Mouse (Mus musculus) small intestine, adult 2 months (tissue): ENCODE measurements around the gene Scn3b. TPM values are rescaled to one million over a fixed set of nuclear protein-coding genes. Genes with fewer than 3 reads are reported as not detected.

Source experiments
- H3K27ac ChIP-seq: fragments of 200-500 bp; 2 replicates; pipeline ENCODE4 v1.5.1; 2012; ENCODE audit warnings: low read depth, low read length, control low read depth, inconsistent platforms; ENCODE audit not compliant: insufficient read depth
- H3K27me3 ChIP-seq: fragments of 200-500 bp; 2 replicates; pipeline ENCODE4 v1.6.1; 2012; ENCODE audit warnings: mild to moderate bottlenecking, moderate library complexity, low read length, inconsistent platforms; ENCODE audit not compliant: control insufficient read depth, insufficient read depth
- H3K36me3 ChIP-seq: fragments of 200-500 bp; 2 replicates; pipeline ENCODE4 v1.6.1; 2012; ENCODE audit warnings: mild to moderate bottlenecking, low read length, control low read depth, inconsistent platforms; ENCODE audit not compliant: control insufficient read depth, insufficient read depth
- H3K4me1 ChIP-seq: fragments of 200-500 bp; 2 replicates; pipeline ENCODE4 v1.6.1; 2012; ENCODE audit warnings: low read length, inconsistent platforms, mixed read lengths; ENCODE audit not compliant: control insufficient read depth, insufficient read depth, insufficient read length
- H3K4me3 ChIP-seq: fragments of 200-500 bp; 2 replicates; pipeline ENCODE4 v1.5.1; 2012; ENCODE audit warnings: low read depth, mild to moderate bottlenecking, control low read depth, inconsistent platforms, low read length, moderate library complexity
- CTCF ChIP-seq: fragments of 200-500 bp; IDR thresholded peaks from 2 replicates; pipeline ENCODE4 v1.5.1; 2012; ENCODE audit warnings: low read depth, mild to moderate bottlenecking, control low read depth, inconsistent platforms, low read length, moderate library complexity, mixed read lengths; ENCODE audit not compliant: insufficient replicate concordance, insufficient read length; ENCODE audit errors: extremely low read depth
- POLR2A ChIP-seq: fragments of 200-500 bp; IDR thresholded peaks from 2 replicates; pipeline ENCODE4 v1.6.1; 2012; ENCODE audit warnings: low read depth, mild to moderate bottlenecking, control low read depth, inconsistent platforms, low read length, moderate library complexity
- WGBS: fragments of 180-500 bp; shearing (Covaris S2); methylation state at CpG from one replicate; pipeline ENCODE4 v1.1.7; 2018; 5-methylcytosine and 5-hydroxymethylcytosine counted together
- polyA plus RNA-seq: library from polyadenylated mRNA; depleted of rRNA; stranded (reverse); fragments of >200 nt; gene quantifications from 2 replicates; pipeline ENCODE4 v1.2.3, GENCODE M21; 2012; rRNA removed

Gene Scn3b
- polyA plus RNA-seq, result 0.13 and 0.43 TPM in 2 replicates

DNA sequence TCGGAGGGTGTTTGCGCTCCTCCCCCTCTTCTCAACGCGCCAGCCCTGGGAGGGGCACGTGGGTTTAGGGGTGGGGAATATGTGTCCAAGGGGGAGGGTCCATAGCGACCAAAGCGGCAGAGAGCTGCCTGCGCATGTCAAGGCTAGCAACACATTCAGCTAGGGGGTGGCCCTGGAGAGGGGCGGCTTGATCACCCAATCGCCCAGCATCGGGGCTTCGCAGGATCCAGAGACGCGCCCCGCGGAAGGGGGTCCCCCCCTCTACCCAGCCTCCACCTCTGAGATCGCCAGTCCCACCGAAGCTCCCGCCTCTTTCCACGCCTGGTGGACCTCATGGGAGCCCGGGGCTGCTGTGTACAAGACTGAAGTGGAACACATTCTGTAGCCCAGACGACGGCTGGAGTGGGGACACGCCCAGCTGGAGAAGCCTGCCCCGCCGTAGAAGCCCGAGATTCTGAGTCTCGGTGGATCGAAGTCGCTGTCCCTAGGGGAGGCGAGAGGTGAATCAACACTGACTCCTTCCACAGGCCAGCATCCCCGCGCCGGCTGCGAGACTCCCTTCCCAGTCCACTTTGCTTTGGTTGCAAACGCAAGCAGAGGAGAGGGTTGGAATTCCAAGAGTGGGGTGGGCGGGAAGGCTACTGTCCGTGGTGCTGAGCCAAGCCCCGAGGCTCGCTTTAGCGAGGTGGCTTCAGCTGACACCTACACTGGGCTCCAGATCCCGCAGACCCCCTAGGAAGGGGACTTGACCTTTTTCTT, at the start of gene Scn3b:
Gene Scn3b, plus strand, starts transcription at position 115 of the 759 bp plus-strand sequence.
- TF ChIP-seq CTCF (no peak), POLR2A (no peak)
- Histone ChIP-seq H3K27ac (no peak within 1 kb of the TSS), H3K27me3 (peaks cover 17% of the 10 kb centered on the region), H3K4me1 (peaks cover 11% of the 10 kb centered on the region), H3K36me3 (no peaks in the 10 kb centered on the region), H3K4me3 (peak within 1 kb of the TSS; percentile 26)
- WGBS, result 2% methylated on average over 42 of the region's 42 CpGs

DNA sequence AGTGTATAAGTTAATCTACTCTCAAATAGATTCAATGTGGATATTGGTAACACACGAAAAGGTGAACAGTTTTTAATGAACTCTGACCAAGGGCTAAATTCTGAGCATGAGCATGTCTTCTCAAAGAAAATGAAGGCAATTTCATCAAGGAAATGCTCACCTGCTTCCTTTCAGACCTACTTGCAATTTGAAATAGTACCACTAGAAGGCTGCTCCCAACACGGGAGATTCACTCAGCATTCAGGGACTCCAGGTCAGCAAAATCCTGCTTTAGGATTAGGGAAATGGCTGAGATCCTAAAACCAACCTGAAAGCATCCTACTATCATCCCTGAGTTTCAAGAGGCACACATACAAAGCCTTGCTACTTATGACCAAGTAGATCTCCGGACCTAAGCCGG, 44.7 kb upstream of the Scn3b start:
- Histone ChIP-seq H3K4me3 (no peak overlapping the region), H3K27me3 (no peaks in the 10 kb centered on the region), H3K27ac (no peak overlapping the region), H3K4me1 (no peaks in the 10 kb centered on the region), H3K36me3 (no peaks in the 10 kb centered on the region)
- 53% methylated on average over 4 of the region's 4 CpGs for WGBS
- no peak for TF ChIP-seq CTCF
- no peak for TF ChIP-seq POLR2A

DNA sequence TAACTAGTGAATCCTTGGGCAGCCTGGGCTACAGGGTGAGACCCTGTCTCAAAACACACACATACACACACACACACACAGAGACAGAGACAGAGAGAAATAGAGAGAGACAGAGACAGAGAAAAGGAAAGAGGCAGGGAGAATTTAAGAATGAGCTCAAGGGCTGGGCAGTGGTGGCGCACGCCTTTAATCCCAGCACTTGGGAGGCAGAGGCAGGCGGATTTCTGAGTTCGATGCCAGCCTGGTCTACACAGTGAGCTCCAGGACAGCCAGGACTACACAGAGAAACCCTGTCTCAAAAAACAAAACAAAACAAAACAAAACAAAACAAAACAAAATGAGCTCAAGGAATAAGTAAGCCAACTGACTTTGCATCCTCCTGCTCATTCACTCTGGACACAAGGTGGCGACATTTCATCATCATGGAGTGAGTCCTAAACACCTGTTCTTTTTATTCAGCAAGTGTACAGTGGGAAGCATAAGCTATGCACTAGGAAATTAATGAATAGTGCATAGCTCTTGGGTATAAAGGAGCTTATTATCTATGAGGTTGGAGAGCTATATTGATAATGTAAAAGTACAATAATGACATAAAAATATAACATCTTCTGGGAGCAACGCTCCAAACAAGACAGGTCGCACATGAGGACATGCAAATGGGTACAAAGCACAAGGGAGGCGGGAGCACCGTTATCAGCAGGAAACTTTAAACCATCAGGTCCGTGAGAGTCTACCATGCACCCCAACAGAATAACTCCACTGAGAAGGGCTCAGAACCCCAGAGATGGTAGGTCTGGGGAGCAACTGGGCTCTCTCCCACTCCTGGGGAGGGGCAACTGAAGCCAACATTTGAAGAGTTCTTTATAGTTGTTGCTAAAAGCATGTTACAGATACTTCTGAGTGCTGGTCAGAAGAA, 40.9 kb upstream of the Scn3b start:
- H3K4me3 ChIP-seq, result no peak overlapping the region
- WGBS, result 50% methylated on average over 10 of the region's 10 CpGs
- no peak overlapping the region for H3K27ac ChIP-seq
- H3K4me1 ChIP-seq, result no peaks in the 10 kb centered on the region
- TF ChIP-seq CTCF, result no peak
- no peak for TF ChIP-seq POLR2A
- no peaks in the 10 kb centered on the region for H3K27me3 ChIP-seq
- H3K36me3 ChIP-seq, result no peaks in the 10 kb centered on the region

DNA sequence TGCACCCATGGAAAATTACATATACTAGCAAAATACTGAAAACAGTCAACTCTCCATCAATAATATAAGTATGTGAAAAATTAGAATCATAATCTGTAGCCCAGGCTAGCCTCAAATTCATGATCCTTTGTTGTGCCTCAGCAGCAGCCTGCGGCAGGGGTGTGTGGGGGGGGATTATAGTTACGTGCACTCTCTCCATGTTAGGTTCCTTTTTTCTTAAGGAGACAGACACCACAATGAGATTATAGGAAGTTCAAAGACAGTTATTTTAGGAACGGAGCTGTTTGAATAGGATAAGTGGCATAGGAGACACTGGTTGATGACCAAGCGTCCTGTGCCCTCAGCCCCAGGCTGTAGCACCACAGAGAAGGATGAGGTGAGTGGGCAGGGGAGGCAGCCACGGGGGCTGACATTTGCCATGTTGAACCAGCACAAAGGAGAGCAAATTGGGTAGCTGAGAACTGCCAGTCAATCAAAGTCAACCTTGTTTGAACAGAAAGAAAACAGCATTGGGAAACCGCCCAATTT, 40.1 kb upstream of the Scn3b start:
- H3K27ac ChIP-seq, result no peak overlapping the region
- TF ChIP-seq CTCF, result no peak
- no peak for TF ChIP-seq POLR2A
- 64% methylated on average over 6 of the region's 6 CpGs for WGBS
- H3K4me3 ChIP-seq, result no peak overlapping the region
- no peaks in the 10 kb centered on the region for H3K36me3 ChIP-seq
- H3K27me3 ChIP-seq, result no peaks in the 10 kb centered on the region
- H3K4me1 ChIP-seq, result no peaks in the 10 kb centered on the region

DNA sequence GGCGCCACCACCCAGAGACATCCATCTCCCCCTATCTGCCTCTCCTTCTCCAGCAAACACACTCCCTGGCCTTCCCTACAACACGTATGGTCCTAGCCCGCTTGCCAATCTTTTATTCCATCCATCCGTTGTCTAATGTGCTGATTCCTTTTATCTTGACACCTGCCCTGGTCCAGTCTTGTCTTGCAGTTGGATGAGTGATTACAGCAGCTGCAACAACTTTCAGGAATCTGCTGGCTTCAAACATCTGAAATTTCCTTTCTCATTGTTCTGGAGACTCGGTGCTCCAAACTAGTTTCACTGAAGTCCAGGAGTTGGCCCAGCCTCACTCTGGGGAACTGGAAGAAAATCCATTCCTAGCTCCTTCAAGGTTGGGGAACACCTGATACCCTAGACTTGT, 39.5 kb upstream of the Scn3b start:
- no peak for TF ChIP-seq POLR2A
- TF ChIP-seq CTCF, result no peak
- H3K4me1 ChIP-seq, result no peaks in the 10 kb centered on the region
- WGBS, result 66% methylated on average over 5 of the region's 5 CpGs
- H3K27me3 ChIP-seq, result no peaks in the 10 kb centered on the region
- H3K36me3 ChIP-seq, result no peaks in the 10 kb centered on the region
- H3K4me3 ChIP-seq, result no peak overlapping the region
- no peak overlapping the region for H3K27ac ChIP-seq

DNA sequence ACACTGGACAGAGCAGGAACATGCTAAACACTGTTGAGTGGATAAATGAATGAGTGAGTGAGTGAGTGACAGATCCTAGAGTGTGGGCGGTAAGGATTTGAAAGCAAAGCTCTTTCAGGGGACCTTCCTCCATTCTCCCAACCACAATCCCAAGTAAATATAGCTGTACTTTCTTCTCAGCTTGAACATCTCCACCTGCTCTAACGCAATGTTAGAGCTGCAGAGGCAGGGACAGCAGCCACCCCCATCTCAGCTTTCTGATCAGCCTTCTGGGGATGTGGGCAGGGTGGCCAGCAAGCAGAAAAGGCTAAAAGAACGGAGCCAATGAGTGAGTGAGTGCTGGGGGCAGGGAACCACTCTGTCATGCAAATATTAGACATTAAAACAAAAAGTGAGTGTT, 38.0 kb upstream of the Scn3b start:
- WGBS, result 89% methylated on average over 3 of the region's 3 CpGs
- no peak for TF ChIP-seq CTCF
- no peak for TF ChIP-seq POLR2A

DNA sequence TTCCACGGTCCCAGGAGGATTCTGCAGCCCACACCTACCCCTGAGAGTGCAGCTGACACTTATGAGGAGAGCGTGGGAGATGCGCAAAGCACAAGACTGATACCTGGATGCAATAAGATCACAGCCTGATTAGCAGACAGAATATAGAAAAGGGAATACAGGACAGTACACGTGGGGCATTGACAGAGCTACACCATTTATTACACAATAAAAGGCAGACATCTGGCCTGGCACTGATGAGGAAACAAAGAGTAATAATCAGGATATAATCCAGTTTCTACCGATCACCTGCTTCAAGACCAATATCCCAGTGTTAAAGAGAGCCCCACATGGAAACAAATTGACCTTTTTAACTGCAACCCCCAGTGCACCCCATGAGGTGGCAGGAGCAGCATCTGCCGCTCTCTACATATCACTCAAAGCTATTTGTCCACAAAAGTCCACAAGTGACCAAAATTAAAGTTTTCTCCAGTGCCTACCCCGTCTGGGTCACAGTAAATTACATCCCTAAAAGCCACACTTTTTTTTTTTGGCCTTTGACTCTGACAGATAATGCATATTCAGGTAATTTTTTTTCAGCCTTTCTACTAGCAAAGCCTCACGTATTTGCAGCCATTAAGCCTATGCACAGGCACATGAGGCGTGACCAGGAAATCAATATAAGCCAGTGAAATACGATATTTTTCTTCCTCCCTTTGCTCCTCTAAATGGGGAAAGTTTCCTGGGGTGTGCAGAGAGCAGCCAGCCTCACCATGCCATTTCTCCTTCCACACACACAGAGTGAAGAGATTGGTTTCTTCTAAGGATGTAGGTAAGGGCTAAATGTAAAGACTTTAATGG, 34.6 kb upstream of the Scn3b start:
- Histone ChIP-seq H3K36me3 (no peaks in the 10 kb centered on the region), H3K4me1 (no peaks in the 10 kb centered on the region), H3K27ac (no peak overlapping the region), H3K27me3 (no peaks in the 10 kb centered on the region), H3K4me3 (no peak overlapping the region)
- WGBS, result 37% methylated on average over 10 of the region's 10 CpGs
- TF ChIP-seq CTCF, result no peak
- no peak for TF ChIP-seq POLR2A

More for the DNA sequence above, 38.0 kb upstream of the Scn3b start:
- Histone ChIP-seq H3K27me3 (no peaks in the 10 kb centered on the region), H3K27ac (no peak overlapping the region), H3K4me1 (no peaks in the 10 kb centered on the region), H3K36me3 (no peaks in the 10 kb centered on the region), H3K4me3 (no peak overlapping the region)
